Mouse (Mus musculus) kidney, postnatal 0 days (tissue): ENCODE data around the gene Ankmy2. TPM values are rescaled to one million over a fixed set of nuclear protein-coding genes. Genes with fewer than 3 reads are reported as not detected.

Experiments
- ATAC-seq: fragments of 200-750 bp; cut with Nextera tagmentation; replicated peaks from 2 replicates; pipeline ENCODE4 v1.8.0; 2017; ENCODE audit warnings: low read depth, moderate number of reproducible peaks, moderate TSS enrichment, moderate library complexity; ENCODE audit not compliant: low FRiP score
- DNase-seq: peaks from one replicate; pipeline ENCODE4 v3.0.0-alpha.2; 2016; ENCODE audit warnings: low spot score
- H3K27ac ChIP-seq: fragments of 300-500 bp; sonication (generic); 2 replicates; pipeline ENCODE4 v1.5.1; 2014; ENCODE audit warnings: mild to moderate bottlenecking
- H3K27me3 ChIP-seq: fragments of 300-500 bp; sonication (generic); 2 replicates; pipeline ENCODE4 v1.6.1; 2014; ENCODE audit warnings: low read length, mixed read lengths; ENCODE audit not compliant: insufficient read depth
- H3K36me3 ChIP-seq: fragments of 300-500 bp; sonication (generic); 2 replicates; pipeline ENCODE4 v1.6.1; 2014; ENCODE audit warnings: low read length, mixed read lengths; ENCODE audit not compliant: insufficient read depth
- H3K4me1 ChIP-seq: fragments of 300-500 bp; sonication (generic); replicated peaks from 2 replicates; pipeline ENCODE4 v1.6.1; 2014; ENCODE audit warnings: antibody characterized with exemption, low read length, mixed read lengths; ENCODE audit not compliant: insufficient read depth
- H3K4me2 ChIP-seq: fragments of 300-500 bp; sonication (generic); 2 replicates; pipeline ENCODE4 v1.6.1; 2014; ENCODE audit warnings: mild to moderate bottlenecking, low read length, moderate library complexity, mixed read lengths
- H3K4me3 ChIP-seq: fragments of 300-500 bp; sonication (generic); replicated peaks from 2 replicates; pipeline ENCODE4 v1.5.1; 2014; ENCODE audit warnings: low read depth, low read length
- H3K9ac ChIP-seq: fragments of 300-500 bp; sonication (generic); 2 replicates; pipeline ENCODE4 v1.6.1; 2014; ENCODE audit warnings: low read depth, low read length
- H3K9me3 ChIP-seq: fragments of 300-500 bp; sonication (generic); replicated peaks from 2 replicates; pipeline ENCODE4 v1.6.1; 2016; ENCODE audit warnings: low read length, inconsistent platforms, mixed read lengths
- CTCF ChIP-seq: IDR thresholded peaks from 2 replicates; pipeline ENCODE4 v1.5.1; 2016; ENCODE audit warnings: antibody characterized with exemption, low read depth, mild to moderate bottlenecking, moderate library complexity
- WGBS: fragments of 180-500 bp; shearing (Covaris S2); extraction: QIAGEN DNeasy Blood & Tissue Kit; methylation state at CpG from one replicate; pipeline ENCODE4 v1.1.7; 2014; 5-methylcytosine and 5-hydroxymethylcytosine counted together
- polyA plus RNA-seq: library from polyadenylated mRNA; unstranded; fragments of >200 nt; fragmentation: Nextera tagmentation; extraction: Ambion mirVana; gene quantifications from 2 replicates; pipeline ENCODE4 v1.2.1, GENCODE M21; 2015

The Ankmy2 gene
- polyA plus RNA-seq, 1 experiment from 2014 or later: 35.4 TPM

- DNase-seq (no peak), ATAC-seq (no peak)
- TF ChIP-seq CTCF: no peak
- Histone ChIP-seq H3K4me3 (no peak overlapping the region), H3K9ac (no peak overlapping the region), H3K36me3 (peaks cover 21% of the 10 kb centered on the region; the same call in 1 of the 2 replicates), H3K9me3 (no peaks in the 10 kb centered on the region), H3K27ac (no peak overlapping the region), H3K4me2 (no peak overlapping the region), H3K4me1 (no peaks in the 10 kb centered on the region), H3K27me3 (no peaks in the 10 kb centered on the region)
- 97% methylated on average over 3 of the region's 3 CpGs for WGBS
Measured at GRCm38 (mm10) chr12:36119244-36119643, 37.7 kb upstream of the Ankmy2 start.

- no peak for TF ChIP-seq CTCF
- DNase-seq (peak; percentile 15), ATAC-seq (peak; percentile 82)
- Histone ChIP-seq H3K4me2 (no peak overlapping the region), H3K9ac (no peak overlapping the region), H3K4me1 (no peaks in the 10 kb centered on the region), H3K27me3 (no peaks in the 10 kb centered on the region), H3K4me3 (no peak overlapping the region), H3K36me3 (peaks cover 6% of the 10 kb centered on the region; the same call in 1 of the 2 replicates), H3K9me3 (no peaks in the 10 kb centered on the region), H3K27ac (no peak overlapping the region; the same call in 1 of the 2 replicates)
- WGBS: 52% methylated on average over 5 of the region's 5 CpGs
Measured at GRCm38 (mm10) chr12:36126049-36126448, 30.9 kb upstream of the Ankmy2 start.

- Histone ChIP-seq H3K27me3 (no peaks in the 10 kb centered on the region), H3K4me3 (no peak overlapping the region), H3K4me1 (no peaks in the 10 kb centered on the region), H3K4me2 (no peak overlapping the region), H3K9ac (no peak overlapping the region), H3K36me3 (peaks cover 14% of the 10 kb centered on the region; the same call in 1 of the 2 replicates), H3K9me3 (no peaks in the 10 kb centered on the region), H3K27ac (no peak overlapping the region)
- ATAC-seq (no peak), DNase-seq (no peak)
- WGBS: 94% methylated on average over 5 of the region's 5 CpGs
- TF ChIP-seq CTCF: no peak
Measured at GRCm38 (mm10) chr12:36129826-36130225, 27.1 kb upstream of the Ankmy2 start.

- Histone ChIP-seq H3K4me3 (no peak overlapping the region), H3K27ac (no peak overlapping the region), H3K27me3 (no peaks in the 10 kb centered on the region), H3K9me3 (no peaks in the 10 kb centered on the region), H3K36me3 (peaks cover 14% of the 10 kb centered on the region; the same call in 1 of the 2 replicates), H3K9ac (no peak overlapping the region), H3K4me1 (no peaks in the 10 kb centered on the region), H3K4me2 (no peak overlapping the region)
- ATAC-seq: no peak
- no peak for DNase-seq
- 95% methylated on average over 2 of the region's 2 CpGs for WGBS
- TF ChIP-seq CTCF: no peak
Measured at GRCm38 (mm10) chr12:36132254-36132653, 24.7 kb upstream of the Ankmy2 start.

GRCm38 (mm10) chr12:36132668-36133067 is 24.2 kb upstream of the Ankmy2 start:
- H3K4me2 ChIP-seq: no peak overlapping the region
- H3K9ac ChIP-seq: no peak overlapping the region
- 81% methylated on average over 3 of the region's 3 CpGs for WGBS
- TF ChIP-seq CTCF: no peak
- H3K27me3 ChIP-seq: no peaks in the 10 kb centered on the region
- no peak overlapping the region for H3K27ac ChIP-seq
- H3K9me3 ChIP-seq: no peaks in the 10 kb centered on the region
- no peaks in the 10 kb centered on the region for H3K4me1 ChIP-seq
- H3K4me3 ChIP-seq: no peak overlapping the region
- peaks cover 14% of the 10 kb centered on the region; the same call in 1 of the 2 replicates for H3K36me3 ChIP-seq
- ATAC-seq: no peak
- no peak for DNase-seq

- no peak overlapping the region for H3K4me3 ChIP-seq
- H3K27me3 ChIP-seq: no peaks in the 10 kb centered on the region
- no peaks in the 10 kb centered on the region for H3K9me3 ChIP-seq
- H3K4me2 ChIP-seq: no peak overlapping the region
- H3K36me3 ChIP-seq: peaks cover 14% of the 10 kb centered on the region; the same call in 1 of the 2 replicates
- ATAC-seq (no peak), DNase-seq (no peak)
- no peak overlapping the region for H3K27ac ChIP-seq
- H3K4me1 ChIP-seq: no peaks in the 10 kb centered on the region
- whole genome bisulfite sequencing: 84% methylated on average over 5 of the region's 5 CpGs
- TF ChIP-seq CTCF: no peak
- no peak overlapping the region for H3K9ac ChIP-seq
Measured at GRCm38 (mm10) chr12:36133547-36133946, 23.4 kb upstream of the Ankmy2 start.

GRCm38 (mm10) chr12:36134111-36134510 is 22.8 kb upstream of the Ankmy2 start:
- DNase-seq: no peak
- no peak overlapping the region for H3K4me3 ChIP-seq
- no peak overlapping the region for H3K4me2 ChIP-seq
- H3K4me1 ChIP-seq: no peaks in the 10 kb centered on the region
- H3K27me3 ChIP-seq: no peaks in the 10 kb centered on the region
- no peak for TF ChIP-seq CTCF
- H3K9ac ChIP-seq: no peak overlapping the region
- WGBS: 85% methylated on average over 5 of the region's 5 CpGs
- no peak for ATAC-seq
- H3K9me3 ChIP-seq: no peaks in the 10 kb centered on the region
- peaks cover 12% of the 10 kb centered on the region; the same call in 1 of the 2 replicates for H3K36me3 ChIP-seq
- no peak overlapping the region for H3K27ac ChIP-seq
